In the genomic region with DNA sequence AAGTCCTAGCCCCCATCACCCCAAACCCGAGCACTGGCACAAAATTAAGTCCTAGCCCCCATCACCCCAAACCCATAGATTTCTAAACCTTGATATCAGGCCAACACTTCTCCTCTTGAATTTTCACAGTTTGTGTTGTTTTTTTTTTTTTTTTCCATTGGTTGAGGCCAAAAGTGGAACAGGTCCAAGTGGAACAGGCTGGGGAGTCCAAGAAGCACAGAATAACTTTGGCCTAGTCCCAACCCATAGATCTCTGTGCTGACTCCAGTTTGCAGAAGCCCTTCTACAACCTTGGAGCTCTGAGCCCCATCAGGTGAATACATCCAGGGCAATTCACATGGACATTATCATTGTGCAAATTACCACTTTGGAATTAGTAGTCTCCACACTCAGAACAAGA, we compare ENCODE assay signal across 20 mouse cellular contexts. TPM values are rescaled to one million over a fixed set of nuclear protein-coding genes. Genes with fewer than 3 reads are reported as not detected.
DNase-seq lines count a peak whose midpoint lies in the region; ATAC-seq and TF ChIP-seq lines count a peak whose summit lies in the region.
"Had no signal": no experiment of that assay in that cellular context is flagged by ENCODE, and none has a peak within 500 bp of the region (broad histone marks: within the 10 kb centered on the region; RNA-seq: fewer than 3 reads in every experiment).

No protein-coding gene starts in this region.

- H3K4me3 ChIP-seq in forebrain, embryonic 15.5 days, result no peak overlapping the region
- no peak overlapping the region for H3K4me3 ChIP-seq in forebrain, embryonic 10.5 days
- H3K4me3 ChIP-seq in hindbrain, embryonic 16.5 days (ENCODE audit: low read length), result no peak overlapping the region
- H3K4me3 ChIP-seq in hindbrain, embryonic 12.5 days, result no peak overlapping the region
- H3K4me3 ChIP-seq: heart, embryonic 12.5 days; intestine, embryonic 15.5 days; limb, embryonic 12.5 days; midbrain, embryonic 10.5 days had no signal

- no peaks in the 10 kb centered on the region for H3K27me3 ChIP-seq in forebrain, embryonic 15.5 days
- no peaks in the 10 kb centered on the region for H3K27me3 ChIP-seq in forebrain, embryonic 10.5 days (ENCODE audit: poor library complexity, severe bottlenecking)
- no peaks in the 10 kb centered on the region for H3K27me3 ChIP-seq in hindbrain, embryonic 16.5 days (replicated peaks; ENCODE audit: control insufficient read depth, insufficient read depth, low read length)
- H3K27me3 ChIP-seq in hindbrain, embryonic 12.5 days, result no peaks in the 10 kb centered on the region
- H3K27me3 ChIP-seq: heart, embryonic 12.5 days; intestine, embryonic 15.5 days; limb, embryonic 12.5 days had no signal

- H3K9me3 ChIP-seq in forebrain, embryonic 15.5 days, result no peaks in the 10 kb centered on the region
- no peaks in the 10 kb centered on the region for H3K9me3 ChIP-seq in forebrain, embryonic 10.5 days
- no peaks in the 10 kb centered on the region for H3K9me3 ChIP-seq in hindbrain, embryonic 16.5 days (ENCODE audit: control insufficient read depth, low read length)
- H3K9me3 ChIP-seq in hindbrain, embryonic 12.5 days (replicated peaks), result no peaks in the 10 kb centered on the region
- H3K9me3 ChIP-seq: heart, embryonic 12.5 days; intestine, embryonic 15.5 days; limb, embryonic 12.5 days; midbrain, embryonic 10.5 days had no signal

- no peak for DNase-seq in forebrain, embryonic 10.5 days (ENCODE audit: extremely low spot score, low spot score)
- peak; percentile 17 for DNase-seq in left cerebral cortex, postnatal 4 days
- DNase-seq in left cerebral cortex, postnatal 36 days (ENCODE audit: low spot score in 2 of 2), result no peak
- DNase-seq in brain, embryonic 14.5 days (ENCODE audit: low read depth), result peak; percentile 71
- no peak for DNase-seq in right cerebral cortex, postnatal 10 days (ENCODE audit: low spot score in 2 of 2)
- DNase-seq: adrenal gland, postnatal 36 days; B cell, adult 2 months; cerebellum, adult 9-10 months; embryo, embryonic 11 days; gastrocnemius, postnatal 10 days; lung, postnatal 36 days; right cerebral cortex, postnatal 4 days; thymus, postnatal 14 days had no signal

- no peak overlapping the region for H3K9ac ChIP-seq in forebrain, embryonic 15.5 days (replicated peaks)
- no peak overlapping the region for H3K9ac ChIP-seq in hindbrain, embryonic 16.5 days (ENCODE audit: low read depth, low read length)
- no peak overlapping the region for H3K9ac ChIP-seq in hindbrain, embryonic 12.5 days
- H3K9ac ChIP-seq: heart, embryonic 12.5 days; intestine, embryonic 15.5 days; limb, embryonic 12.5 days had no signal

- H3K4me2 ChIP-seq in forebrain, embryonic 15.5 days (replicated peaks), result no peak overlapping the region
- H3K4me2 ChIP-seq in hindbrain, embryonic 16.5 days (ENCODE audit: low read length), result no peak overlapping the region
- no peak overlapping the region for H3K4me2 ChIP-seq in hindbrain, embryonic 12.5 days (replicated peaks)
- H3K4me2 ChIP-seq: heart, embryonic 12.5 days; intestine, embryonic 15.5 days; limb, embryonic 12.5 days had no signal

- intact Hi-C loops in left cerebral cortex, postnatal 4 days (cut with DNase I), result no loop called here
- intact Hi-C loops in left cerebral cortex, postnatal 36 days (cut with DNase I), result no loop called here

- H3K4me1 ChIP-seq in forebrain, embryonic 15.5 days, result peaks cover 9% of the 10 kb centered on the region
- no peaks in the 10 kb centered on the region for H3K4me1 ChIP-seq in forebrain, embryonic 10.5 days
- peaks cover 3% of the 10 kb centered on the region; the same call in 1 of the 2 replicates for H3K4me1 ChIP-seq in hindbrain, embryonic 16.5 days (ENCODE audit: control insufficient read depth, insufficient read depth, low read depth, low read length)
- H3K4me1 ChIP-seq in hindbrain, embryonic 12.5 days, result no peaks in the 10 kb centered on the region
- H3K4me1 ChIP-seq: heart, embryonic 12.5 days; intestine, embryonic 15.5 days; limb, embryonic 12.5 days; midbrain, embryonic 10.5 days had no signal

- no peaks in the 10 kb centered on the region for H3K36me3 ChIP-seq in forebrain, embryonic 15.5 days
- no peaks in the 10 kb centered on the region for H3K36me3 ChIP-seq in forebrain, embryonic 10.5 days (replicated peaks)
- no peaks in the 10 kb centered on the region for H3K36me3 ChIP-seq in hindbrain, embryonic 16.5 days (ENCODE audit: control insufficient read depth, insufficient read depth, low read length)
- H3K36me3 ChIP-seq in hindbrain, embryonic 12.5 days, result no peaks in the 10 kb centered on the region
- H3K36me3 ChIP-seq: heart, embryonic 12.5 days; intestine, embryonic 15.5 days; limb, embryonic 12.5 days; midbrain, embryonic 10.5 days had no signal

- H3K27ac ChIP-seq in forebrain, embryonic 15.5 days (replicated peaks), result no peak overlapping the region
- no peak overlapping the region for H3K27ac ChIP-seq in forebrain, embryonic 10.5 days
- no peak overlapping the region for H3K27ac ChIP-seq in hindbrain, embryonic 16.5 days (ENCODE audit: low read depth, low read length)
- H3K27ac ChIP-seq in hindbrain, embryonic 12.5 days, result no peak overlapping the region
- H3K27ac ChIP-seq: intestine, embryonic 15.5 days; limb, embryonic 12.5 days; midbrain, embryonic 10.5 days had no signal

- ATAC-seq in forebrain, embryonic 15.5 days (replicated peaks), result peak; percentile 64; the same call in 1 of the 2 replicates
- peak; percentile 87 for ATAC-seq in hindbrain, embryonic 16.5 days
- ATAC-seq in hindbrain, embryonic 12.5 days (ENCODE audit: low FRiP score), result no peak
- ATAC-seq: intestine, embryonic 15.5 days had no signal

- no peak for TF ChIP-seq CTCF in brain, embryonic 14.5 days (IDR thresholded peaks at IDR 0.05; ENCODE audit: borderline replicate concordance, extremely low read depth, insufficient read depth, insufficient read length)

- no peak for TF ChIP-seq POLR2A in brain, embryonic 14.5 days (IDR thresholded peaks at IDR 0.05; ENCODE audit: borderline replicate concordance, extremely low read depth, insufficient read depth, insufficient read length, poor library complexity, severe bottlenecking)

- WGBS in forebrain, embryonic 15.5 days, result 40% methylated on average over 1 of the region's 1 CpGs
- WGBS in forebrain, embryonic 10.5 days, result 79% methylated on average over 1 of the region's 1 CpGs
- 64% methylated on average over 1 of the region's 1 CpGs for WGBS in hindbrain, embryonic 16.5 days
- WGBS in hindbrain, embryonic 12.5 days, result 70% methylated on average over 1 of the region's 1 CpGs

RNA-seq across cellular contexts. Expression of gene Stxbp6, which starts 48.2 kb away (rescaled TPM):
- 11.8 and 14.4 TPM in 2 replicates for polyA plus RNA-seq in forebrain, embryonic 15.5 days (2015; fragmentation: Nextera tagmentation; extraction: Ambion mirVana)
- 15.2 and 15.9 TPM in 2 replicates for polyA plus RNA-seq in forebrain, embryonic 10.5 days (2016; fragmentation: Nextera tagmentation; extraction: Ambion mirVana)
- 21.6 and 22.6 TPM in 2 replicates for polyA plus RNA-seq in hindbrain, embryonic 16.5 days (2015; fragmentation: Nextera tagmentation; extraction: Ambion mirVana)
- polyA plus RNA-seq in hindbrain, embryonic 12.5 days (2016; fragmentation: Nextera tagmentation; extraction: Ambion mirVana), result 11.5 and 14.0 TPM in 2 replicates
- total RNA-seq in left cerebral cortex, postnatal 4 days (2021), result 10 to 100 TPM; 23.9 to 29.0 TPM
- total RNA-seq in left cerebral cortex, postnatal 36 days (2021), result 10 to 100 TPM; 55.4 to 56.9 TPM
- 8.3 and 11.0 TPM in 2 replicates for polyA plus RNA-seq in brain, embryonic 14.5 days (2012; rRNA removed)

Comparison
In these comparisons a context has a peak if more than half of its experiments do, and no peak if none do; other contexts are left out.
1. DNase-seq: peak in left cerebral cortex, postnatal 4 days (single experiment) and brain, embryonic 14.5 days (single experiment); none in forebrain, embryonic 10.5 days (single experiment), left cerebral cortex, postnatal 36 days (0 of 2) and right cerebral cortex, postnatal 10 days (0 of 2).